Mouse (Mus musculus): ENCODE measurements around the gene Defa31. TPM values are rescaled to one million over a fixed set of nuclear protein-coding genes. Genes with fewer than 3 reads are reported as not detected.
"Not testable (repeated sequence)": the region's sequence is repeated elsewhere in the genome, so short reads cannot be mapped to it uniquely, and the experiment has no call there.

Defa31 gene
- polyA plus RNA-seq (2016; fragmentation: Nextera tagmentation; extraction: Ambion mirVana), result not detected in 2 replicates

DNA sequence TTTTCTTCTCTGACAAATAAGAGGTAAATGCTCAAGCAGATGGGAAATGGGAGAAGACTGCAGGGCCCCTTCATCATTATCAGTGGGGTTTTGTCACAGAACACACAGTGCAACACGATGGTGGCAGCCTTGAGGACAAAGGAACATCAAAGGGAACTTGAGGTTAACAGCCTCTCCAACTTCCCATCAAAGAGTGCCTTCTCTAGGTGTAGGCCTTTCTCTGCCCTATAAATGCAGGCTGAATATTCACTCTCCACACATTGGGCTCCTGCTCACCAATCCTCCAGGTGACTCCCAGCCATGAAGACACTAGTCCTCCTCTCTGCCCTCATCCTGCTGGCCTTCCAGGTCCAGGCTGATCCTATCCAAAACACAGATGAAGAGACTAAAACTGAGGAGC, at the start of gene Defa31:
Defa31 (plus strand) TSS at position 301 of the 400 bp plus-strand sequence.
- no CpG with 5 or more reads among the region's 1 CpGs for WGBS

DNA sequence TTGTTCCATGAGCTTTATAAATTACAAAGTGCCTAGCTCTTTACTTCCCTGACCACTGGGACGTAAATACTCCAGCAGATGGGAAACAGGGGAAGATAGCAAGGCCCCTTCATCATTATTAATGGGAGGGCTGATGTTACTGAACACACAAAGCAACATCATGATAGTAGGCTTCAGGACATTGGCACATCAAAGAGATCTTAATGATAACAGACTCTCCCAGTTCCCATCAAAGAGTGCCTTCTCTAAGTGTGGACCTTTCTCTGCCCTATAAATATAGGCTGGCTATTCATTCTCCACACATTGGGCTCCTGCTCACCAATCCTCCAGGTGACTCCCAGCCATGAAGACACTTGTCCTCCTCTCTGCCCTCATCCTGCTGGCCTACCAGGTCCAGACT, 29.4 kb upstream of the Defa31 start, which contains the start of gene Defa22:
Defa22 (plus strand) TSS at position 301 of the 400 bp plus-strand sequence.
- not testable (repeated sequence) for H3K27ac ChIP-seq; DNase-seq (ENCODE audit: low spot score); H3K27me3 ChIP-seq (ENCODE audit: insufficient read depth, poor library complexity, severe bottlenecking); H3K36me3 ChIP-seq; H3K4me1 ChIP-seq (replicated peaks); H3K9me3 ChIP-seq; H3K4me3 ChIP-seq
- WGBS, result no CpG with 5 or more reads among the region's 1 CpGs

More for the DNA sequence above, at the start of gene Defa31:
- not testable (repeated sequence) for H3K36me3 ChIP-seq; H3K27me3 ChIP-seq (ENCODE audit: insufficient read depth, poor library complexity, severe bottlenecking); H3K4me3 ChIP-seq; H3K4me1 ChIP-seq (replicated peaks); H3K27ac ChIP-seq; DNase-seq (ENCODE audit: low spot score); H3K9me3 ChIP-seq

DNA sequence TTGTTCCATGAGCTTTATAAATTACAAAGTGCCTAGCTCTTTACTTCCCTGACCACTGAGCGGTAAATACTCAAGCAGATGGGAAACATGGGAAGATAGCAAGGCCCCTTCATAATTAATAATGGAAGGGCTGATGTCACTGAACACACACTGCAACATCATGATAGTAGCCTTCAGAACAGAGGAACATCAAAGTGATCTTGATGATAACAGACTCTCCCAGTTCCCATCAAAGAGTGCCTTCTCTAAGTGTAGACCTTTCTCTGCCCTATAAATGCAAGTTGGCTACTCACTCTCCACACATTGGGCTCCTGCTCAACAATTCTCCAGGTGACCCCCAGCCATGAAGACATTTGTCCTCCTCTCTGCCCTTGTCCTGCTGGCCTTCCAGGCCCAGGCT, 9.8 kb downstream of the Defa31 start, which contains the start of gene Gm15293:
Gm15293 (plus strand) TSS at position 301 of the 400 bp plus-strand sequence.
- H3K27ac ChIP-seq; H3K4me3 ChIP-seq; H3K36me3 ChIP-seq; DNase-seq (ENCODE audit: low spot score); H3K9me3 ChIP-seq; H3K4me1 ChIP-seq (replicated peaks); H3K27me3 ChIP-seq (ENCODE audit: insufficient read depth, poor library complexity, severe bottlenecking): not testable (repeated sequence)
- no CpG with 5 or more reads among the region's 1 CpGs for WGBS

Other genes with a start within 250 kb of the Defa31 start
- not detected in 2 replicates for gene AY761185, start 246.9 kb upstream of the Defa31 start, polyA plus RNA-seq (2016; fragmentation: Nextera tagmentation; extraction: Ambion mirVana)
- not detected in 2 replicates for gene Defa21, start 166.1 kb upstream of the Defa31 start, polyA plus RNA-seq (2016; fragmentation: Nextera tagmentation; extraction: Ambion mirVana)
- not detected in 2 replicates for gene Defa23, start 136.6 kb upstream of the Defa31 start, polyA plus RNA-seq (2016; fragmentation: Nextera tagmentation; extraction: Ambion mirVana)
- not detected in 2 replicates for gene Defa35, start 126.6 kb upstream of the Defa31 start, polyA plus RNA-seq (2016; fragmentation: Nextera tagmentation; extraction: Ambion mirVana)
- not detected in 2 replicates for gene Defa25, start 107.2 kb upstream of the Defa31 start, polyA plus RNA-seq (2016; fragmentation: Nextera tagmentation; extraction: Ambion mirVana)
- not detected in 2 replicates for gene Gm14851, start 95.6 kb upstream of the Defa31 start, polyA plus RNA-seq (2016; fragmentation: Nextera tagmentation; extraction: Ambion mirVana)
- not detected in 2 replicates for gene Defa30, start 57.0 kb upstream of the Defa31 start, polyA plus RNA-seq (2016; fragmentation: Nextera tagmentation; extraction: Ambion mirVana)
- gene Defa22, start 29.3 kb upstream of the Defa31 start, polyA plus RNA-seq (2016; fragmentation: Nextera tagmentation; extraction: Ambion mirVana), result not detected in 2 replicates
- not detected in 2 replicates for gene Gm15293, start 9.9 kb downstream of the Defa31 start, polyA plus RNA-seq (2016; fragmentation: Nextera tagmentation; extraction: Ambion mirVana)
- not detected in 2 replicates for gene Gm15292, start 58.1 kb downstream of the Defa31 start, polyA plus RNA-seq (2016; fragmentation: Nextera tagmentation; extraction: Ambion mirVana)
- gene Defa27, start 123.9 kb downstream of the Defa31 start, polyA plus RNA-seq (2016; fragmentation: Nextera tagmentation; extraction: Ambion mirVana), result not detected in 2 replicates
- not detected in 2 replicates for gene Defa29, start 135.4 kb downstream of the Defa31 start, polyA plus RNA-seq (2016; fragmentation: Nextera tagmentation; extraction: Ambion mirVana)
- gene Defa2, start 186.9 kb downstream of the Defa31 start, polyA plus RNA-seq (2016; fragmentation: Nextera tagmentation; extraction: Ambion mirVana), result not detected in 2 replicates
- gene Defa33, start 200.2 kb downstream of the Defa31 start, polyA plus RNA-seq (2016; fragmentation: Nextera tagmentation; extraction: Ambion mirVana), result not detected in 2 replicates
- gene Defa36, start 235.8 kb downstream of the Defa31 start, polyA plus RNA-seq (2016; fragmentation: Nextera tagmentation; extraction: Ambion mirVana), result not detected in 2 replicates